11 mouse cellular contexts compared by ENCODE assay signal in genomic region chr9:48723025-48723424, GRCm38 (mm10).
DNase-seq lines count a peak whose midpoint lies in the region; ATAC-seq and TF ChIP-seq lines count a peak whose summit lies in the region.
"Had no signal": no experiment of that assay in that cellular context is flagged by ENCODE, and none has a peak within 500 bp of the region (broad histone marks: within the 10 kb centered on the region; RNA-seq: fewer than 3 reads in every experiment).

No protein-coding gene starts in this region.

- no peak for TF ChIP-seq EP300 in liver, postnatal 0 days (IDR thresholded peaks at IDR 0.05; ENCODE audit: low read depth)

- DNase-seq in heart, adult 11 months = peak; percentile 97
- no peak for DNase-seq in heart, postnatal 36 days
- DNase-seq in liver, adult 2 months (ENCODE audit: extremely low read depth, low read depth, low spot score) = no peak
- DNase-seq in liver, embryonic 11.5 days (ENCODE audit: low spot score) = no peak
- no peak for DNase-seq in liver, postnatal 0 days
- DNase-seq in B cell, adult 2 months = no peak
- no peak for DNase-seq in cerebellum, postnatal 25 days
- DNase-seq: thymus, postnatal 14 days had no signal

- H3K4me2 ChIP-seq in liver, embryonic 11.5 days = no peak overlapping the region; the same call in 1 of the 2 replicates
- no peak overlapping the region for H3K4me2 ChIP-seq in liver, postnatal 0 days (ENCODE audit: low read depth, low read length)

- TF ChIP-seq CTCF in liver, adult 2 months (IDR thresholded peaks at IDR 0.05; ENCODE audit: low read depth, low read length) = no peak
- TF ChIP-seq CTCF in cortical plate, adult 2 months (IDR thresholded peaks at IDR 0.05; ENCODE audit: extremely low read depth, insufficient read depth, low read length) = no peak
- TF ChIP-seq CTCF in liver, postnatal 0 days (IDR thresholded peaks at IDR 0.05; ENCODE audit: low read depth) = no peak

- no peak for ATAC-seq in liver, embryonic 11.5 days (replicated peaks; ENCODE audit: low FRiP score)
- ATAC-seq in liver, postnatal 0 days = no peak
- ATAC-seq: forebrain, embryonic 14.5 days had no signal

- H3K79me2 ChIP-seq in liver, adult 2 months (ENCODE audit: control insufficient read depth, insufficient read depth, low read length) = peaks cover 20% of the 10 kb centered on the region; the same call in 1 of the 2 replicates

- no peaks in the 10 kb centered on the region for H3K9me3 ChIP-seq in liver, embryonic 11.5 days (ENCODE audit: control insufficient read depth, low read length)
- H3K9me3 ChIP-seq in liver, postnatal 0 days (ENCODE audit: low read length) = no peaks in the 10 kb centered on the region

- no peak overlapping the region for H3K4me3 ChIP-seq in liver, adult 2 months (ENCODE audit: insufficient read depth, low read depth, low read length)
- no peak overlapping the region for H3K4me3 ChIP-seq in liver, embryonic 11.5 days (ENCODE audit: low read depth, low read length)
- H3K4me3 ChIP-seq in cortical plate, adult 2 months (ENCODE audit: insufficient read depth, low read length) = no peak overlapping the region
- H3K4me3 ChIP-seq in liver, postnatal 0 days (ENCODE audit: low read depth, low read length) = no peak overlapping the region
- H3K4me3 ChIP-seq: myocyte had no signal

- H3K27ac ChIP-seq in liver, adult 2 months (replicated peaks; ENCODE audit: insufficient read depth, low read depth, low read length) = peak overlapping the region; percentile 98
- no peak overlapping the region for H3K27ac ChIP-seq in liver, embryonic 11.5 days (ENCODE audit: low read depth, low read length)
- H3K27ac ChIP-seq in cortical plate, adult 2 months (ENCODE audit: insufficient read depth, low read length) = peak overlapping the region; percentile 85
- H3K27ac ChIP-seq in liver, postnatal 0 days (ENCODE audit: low read depth) = peak overlapping the region; percentile 77

- WGBS in liver, adult 2 months = 32% methylated on average over 3 of the region's 3 CpGs
- WGBS in liver, embryonic 11.5 days = 30% methylated on average over 3 of the region's 3 CpGs
- 35% methylated on average over 3 of the region's 3 CpGs for WGBS in liver, postnatal 0 days (ENCODE audit: insufficient replicate concordance)

- H3K27me3 ChIP-seq in liver, adult 2 months (ENCODE audit: control insufficient read depth, insufficient read depth, low read length) = no peaks in the 10 kb centered on the region
- H3K27me3 ChIP-seq in liver, embryonic 11.5 days (replicated peaks; ENCODE audit: control insufficient read depth, insufficient read depth, low read length) = no peaks in the 10 kb centered on the region
- H3K27me3 ChIP-seq in liver, postnatal 0 days (ENCODE audit: insufficient read depth, low read length) = no peaks in the 10 kb centered on the region

- intact Hi-C loops in heart, postnatal 36 days (cut with DNase I) = loop anchor here (1.0 to 2.0 kb wide), 5 partner anchors 14 to 113 kb away; partner anchors contain the start of gene Zbtb16

- H3K9ac ChIP-seq in liver, adult 2 months (ENCODE audit: low read depth, low read length) = peak overlapping the region; percentile 56
- no peak overlapping the region for H3K9ac ChIP-seq in liver, embryonic 11.5 days (ENCODE audit: low read depth, low read length)
- 0 out of 2 replicates have a peak overlapping the region, but pooled peaks have one; percentile 4 for H3K9ac ChIP-seq in liver, postnatal 0 days (replicated peaks)

- H3K4me1 ChIP-seq in liver, adult 2 months (ENCODE audit: control insufficient read depth, insufficient read depth, low read length) = peaks cover 30% of the 10 kb centered on the region
- peaks cover 10% of the 10 kb centered on the region; the same call in 1 of the 2 replicates for H3K4me1 ChIP-seq in liver, embryonic 11.5 days (replicated peaks; ENCODE audit: control insufficient read depth, insufficient read depth, low read length)
- H3K4me1 ChIP-seq in cortical plate, adult 2 months (ENCODE audit: control insufficient read depth, insufficient read depth, low read length) = peaks cover 24% of the 10 kb centered on the region
- H3K4me1 ChIP-seq in liver, postnatal 0 days (ENCODE audit: insufficient read depth) = peaks cover 22% of the 10 kb centered on the region

- no peak for TF ChIP-seq POLR2A in liver, adult 2 months (IDR thresholded peaks at IDR 0.05; ENCODE audit: extremely low read depth, insufficient read depth, low read length)
- TF ChIP-seq POLR2A in cortical plate, adult 2 months (IDR thresholded peaks at IDR 0.05; ENCODE audit: extremely low read depth, insufficient read depth, low read length) = no peak

- peaks cover 7% of the 10 kb centered on the region; the same call in 1 of the 2 replicates for H3K36me3 ChIP-seq in liver, adult 2 months (ENCODE audit: control insufficient read depth, insufficient read depth, low read length)
- H3K36me3 ChIP-seq in liver, embryonic 11.5 days (ENCODE audit: control insufficient read depth, insufficient read depth, low read length) = no peaks in the 10 kb centered on the region
- H3K36me3 ChIP-seq in liver, postnatal 0 days (replicated peaks; ENCODE audit: insufficient read depth, low read length) = peaks cover 11% of the 10 kb centered on the region
